Mouse (Mus musculus): Measurements from ENCODE around the gene Med12. TPM values are rescaled to one million over a fixed set of nuclear protein-coding genes. Genes with fewer than 3 reads are reported as not detected.
A peak's percentile ranks its signal among the peaks of the same experiment; 100 is the strongest.

Med12 gene
- total and polyA plus RNA-seq, 2 experiments from 2014 or later, result 12.8 to 47.2 TPM

DNA sequence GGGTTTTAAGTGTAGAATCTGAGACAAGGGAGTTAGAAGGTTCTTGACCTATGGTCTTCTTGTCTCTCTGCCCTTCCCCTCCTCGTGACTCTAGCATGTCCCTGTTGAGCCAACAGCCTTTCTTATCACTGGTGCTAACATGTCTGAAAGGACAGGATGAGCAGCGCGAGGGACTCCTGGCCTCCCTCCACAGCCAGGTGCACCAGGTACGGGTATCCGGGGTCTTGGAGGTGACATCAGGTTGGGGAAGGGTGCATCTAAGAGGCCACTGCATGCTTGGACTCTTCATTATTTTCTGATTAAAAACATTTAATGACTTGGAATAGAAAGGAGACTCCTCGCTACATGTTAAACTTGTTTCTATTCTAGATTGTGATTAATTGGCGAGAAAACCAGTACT lies 15.2 kb downstream of the Med12 start:
- no peak overlapping the region for H3K9ac ChIP-seq (replicated peaks; ENCODE audit: low read depth, low read length)
- H3K4me3 ChIP-seq (ENCODE audit: low read depth, low read length), result no peak overlapping the region
- no peak for ATAC-seq (ENCODE audit: insufficient read depth, low read depth)
- peaks cover 58% of the 10 kb centered on the region for H3K36me3 ChIP-seq (replicated peaks; ENCODE audit: control insufficient read depth, insufficient read depth, low read length)
- H3K27ac ChIP-seq (ENCODE audit: low read depth), result no peak overlapping the region
- no peak overlapping the region for H3K4me2 ChIP-seq (ENCODE audit: low read depth, low read length)
- no peaks in the 10 kb centered on the region for H3K27me3 ChIP-seq (ENCODE audit: control insufficient read depth, insufficient read depth, low read length)
- TF ChIP-seq CTCF (IDR thresholded peaks at IDR 0.05; ENCODE audit: low read depth) (no peak), EP300 (IDR thresholded peaks at IDR 0.05; ENCODE audit: low read depth) (no peak)
- no peaks in the 10 kb centered on the region for H3K9me3 ChIP-seq (replicated peaks; ENCODE audit: control insufficient read depth, low read length)
- WGBS, result 81% methylated on average over 7 of the region's 7 CpGs
- no peaks in the 10 kb centered on the region for H3K4me1 ChIP-seq (ENCODE audit: control insufficient read depth, insufficient read depth)
- DNase-seq (ENCODE audit: low spot score), result no peak

DNA sequence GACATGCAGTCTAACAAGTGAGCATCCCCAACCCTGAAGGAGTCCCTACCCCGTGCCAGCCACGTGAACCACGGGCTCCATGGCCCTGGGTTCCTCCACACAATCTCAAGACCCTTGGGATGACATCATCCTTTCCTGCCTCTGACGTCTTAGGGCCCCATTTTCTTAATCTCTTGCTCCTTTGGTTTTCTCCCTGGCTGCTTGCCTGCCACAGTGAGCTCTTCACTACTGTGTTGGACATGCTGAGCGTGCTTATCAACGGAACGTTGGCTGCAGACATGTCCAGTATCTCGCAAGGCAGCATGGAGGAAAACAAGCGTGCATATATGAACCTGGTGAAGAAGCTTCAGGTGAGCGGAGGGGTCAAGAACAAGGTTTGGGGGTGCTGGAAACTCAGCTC lies 16.3 kb downstream of the Med12 start:
- no peak for DNase-seq (ENCODE audit: low spot score)
- TF ChIP-seq EP300 (IDR thresholded peaks at IDR 0.05; ENCODE audit: low read depth), result no peak
- no peak for TF ChIP-seq CTCF (IDR thresholded peaks at IDR 0.05; ENCODE audit: low read depth)
- H3K4me3 ChIP-seq (ENCODE audit: low read depth, low read length), result no peak overlapping the region
- H3K9me3 ChIP-seq (replicated peaks; ENCODE audit: control insufficient read depth, low read length), result no peaks in the 10 kb centered on the region
- WGBS, result 74% methylated on average over 10 of the region's 10 CpGs
- no peak overlapping the region for H3K9ac ChIP-seq (replicated peaks; ENCODE audit: low read depth, low read length)
- peaks cover 61% of the 10 kb centered on the region for H3K36me3 ChIP-seq (replicated peaks; ENCODE audit: control insufficient read depth, insufficient read depth, low read length)
- no peaks in the 10 kb centered on the region for H3K27me3 ChIP-seq (ENCODE audit: control insufficient read depth, insufficient read depth, low read length)
- ATAC-seq (ENCODE audit: insufficient read depth, low read depth), result no peak
- H3K4me1 ChIP-seq (ENCODE audit: control insufficient read depth, insufficient read depth), result no peaks in the 10 kb centered on the region
- H3K4me2 ChIP-seq (ENCODE audit: low read depth, low read length), result no peak overlapping the region
- H3K27ac ChIP-seq (ENCODE audit: low read depth), result no peak overlapping the region

DNA sequence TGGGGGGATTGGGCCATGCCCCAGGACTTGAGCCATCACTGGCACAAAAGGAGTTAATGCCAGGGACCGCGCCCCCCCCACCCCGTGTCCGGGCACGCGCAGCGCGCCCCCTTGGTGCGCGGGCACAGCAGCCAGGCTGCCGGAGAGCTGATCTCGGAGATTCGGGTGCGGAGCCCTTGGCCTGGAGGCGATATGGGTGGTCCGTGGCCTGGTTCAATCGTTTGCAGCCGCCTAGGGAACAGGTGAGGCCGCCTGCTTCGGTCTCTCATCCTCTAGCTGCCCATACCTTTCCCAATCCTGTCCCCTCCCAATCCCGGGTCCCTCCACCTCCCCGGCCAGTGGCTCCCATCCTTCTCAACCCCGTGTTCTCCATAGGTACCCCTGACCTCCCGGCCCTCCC lies 25.2 kb downstream of the Med12 start, which contains the start of gene Nlgn3:
Gene Nlgn3 (plus strand): TSS at position 114 of the 400 bp plus-strand sequence.
- DNase-seq (ENCODE audit: low spot score), result no peak
- H3K4me3 ChIP-seq (ENCODE audit: low read depth, low read length), result peak within 1 kb of the TSS; percentile 22
- ATAC-seq (ENCODE audit: insufficient read depth, low read depth), result no peak

DNA sequence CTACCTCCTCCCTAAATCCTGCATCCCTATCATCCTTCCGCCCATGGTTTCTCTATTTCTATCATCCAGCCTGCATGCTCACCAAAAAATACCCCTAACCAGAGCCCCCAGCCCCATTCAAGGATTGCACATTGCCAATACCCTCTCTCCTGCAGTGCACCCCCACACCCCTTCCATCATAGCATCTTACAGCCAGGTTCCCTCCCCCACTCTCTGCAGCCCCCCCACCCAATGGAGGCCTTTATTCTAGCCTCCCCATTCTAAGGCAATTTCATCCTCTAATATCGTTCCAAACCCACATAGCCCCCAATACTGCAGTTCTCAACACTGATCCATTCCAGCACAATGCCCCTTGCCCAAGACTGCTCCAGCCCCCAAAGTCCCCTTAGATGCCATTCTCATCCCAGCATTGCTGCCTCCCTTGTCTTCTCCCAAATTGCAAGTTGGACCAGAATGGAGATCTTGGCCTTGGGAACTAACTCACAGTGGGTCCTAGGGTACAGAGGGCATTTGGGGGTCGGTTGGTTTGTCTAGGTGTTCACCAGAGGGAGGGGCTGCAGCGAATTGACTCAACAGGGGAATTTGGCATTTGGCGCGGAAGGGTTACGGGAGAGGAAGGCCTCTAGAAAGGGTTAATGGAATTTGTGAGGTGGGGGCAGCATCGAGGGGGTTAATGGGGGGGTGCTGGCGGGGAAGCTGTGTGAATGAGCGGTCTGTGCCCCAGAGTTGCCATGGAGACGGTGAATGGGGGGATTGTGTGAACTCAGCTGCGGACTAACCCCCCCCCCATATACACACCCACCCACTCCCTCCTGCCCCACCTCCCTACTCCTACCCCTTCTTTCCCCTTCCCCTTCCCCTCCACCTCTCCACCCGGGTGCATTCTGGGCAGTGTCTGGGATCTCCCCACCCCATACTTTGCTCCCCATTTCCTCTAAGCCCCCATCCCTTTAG lies 25.9 kb downstream of the Med12 start:
- 29% methylated on average over 12 of the region's 13 CpGs for WGBS
- ATAC-seq (ENCODE audit: insufficient read depth, low read depth), result no peak
- Histone ChIP-seq H3K4me2 (ENCODE audit: low read depth, low read length) (peak overlapping the region; percentile 53), H3K9ac (replicated peaks; ENCODE audit: low read depth, low read length) (no peak overlapping the region), H3K27ac (ENCODE audit: low read depth) (no peak overlapping the region), H3K36me3 (replicated peaks; ENCODE audit: control insufficient read depth, insufficient read depth, low read length) (no peaks in the 10 kb centered on the region), H3K9me3 (replicated peaks; ENCODE audit: control insufficient read depth, low read length) (no peaks in the 10 kb centered on the region), H3K4me1 (ENCODE audit: control insufficient read depth, insufficient read depth) (no peaks in the 10 kb centered on the region), H3K27me3 (ENCODE audit: control insufficient read depth, insufficient read depth, low read length) (no peaks in the 10 kb centered on the region), H3K4me3 (ENCODE audit: low read depth, low read length) (peak overlapping the region; percentile 22)
- TF ChIP-seq EP300 (IDR thresholded peaks at IDR 0.05; ENCODE audit: low read depth), result no peak
- TF ChIP-seq CTCF (IDR thresholded peaks at IDR 0.05; ENCODE audit: low read depth), result no peak
- no peak for DNase-seq (ENCODE audit: low spot score)

More for the DNA sequence above, 25.2 kb downstream of the Med12 start, which contains the start of gene Nlgn3:
- TF ChIP-seq EP300 (IDR thresholded peaks at IDR 0.05; ENCODE audit: low read depth) (no peak), CTCF (IDR thresholded peaks at IDR 0.05; ENCODE audit: low read depth) (no peak)
- 18% methylated on average over 9 of the region's 24 CpGs for WGBS
- H3K36me3 ChIP-seq (replicated peaks; ENCODE audit: control insufficient read depth, insufficient read depth, low read length), result 0 out of 2 replicates have a peak, but pooled peaks cover 3% of the 10 kb centered on the region
- H3K27ac ChIP-seq (ENCODE audit: low read depth), result no peak within 1 kb of the TSS
- H3K4me1 ChIP-seq (ENCODE audit: control insufficient read depth, insufficient read depth), result no peaks in the 10 kb centered on the region
- H3K27me3 ChIP-seq (ENCODE audit: control insufficient read depth, insufficient read depth, low read length), result no peaks in the 10 kb centered on the region
- H3K4me2 ChIP-seq (ENCODE audit: low read depth, low read length), result peak within 1 kb of the TSS; percentile 53
- no peaks in the 10 kb centered on the region for H3K9me3 ChIP-seq (replicated peaks; ENCODE audit: control insufficient read depth, low read length)
- no peak within 1 kb of the TSS for H3K9ac ChIP-seq (replicated peaks; ENCODE audit: low read depth, low read length)

DNA sequence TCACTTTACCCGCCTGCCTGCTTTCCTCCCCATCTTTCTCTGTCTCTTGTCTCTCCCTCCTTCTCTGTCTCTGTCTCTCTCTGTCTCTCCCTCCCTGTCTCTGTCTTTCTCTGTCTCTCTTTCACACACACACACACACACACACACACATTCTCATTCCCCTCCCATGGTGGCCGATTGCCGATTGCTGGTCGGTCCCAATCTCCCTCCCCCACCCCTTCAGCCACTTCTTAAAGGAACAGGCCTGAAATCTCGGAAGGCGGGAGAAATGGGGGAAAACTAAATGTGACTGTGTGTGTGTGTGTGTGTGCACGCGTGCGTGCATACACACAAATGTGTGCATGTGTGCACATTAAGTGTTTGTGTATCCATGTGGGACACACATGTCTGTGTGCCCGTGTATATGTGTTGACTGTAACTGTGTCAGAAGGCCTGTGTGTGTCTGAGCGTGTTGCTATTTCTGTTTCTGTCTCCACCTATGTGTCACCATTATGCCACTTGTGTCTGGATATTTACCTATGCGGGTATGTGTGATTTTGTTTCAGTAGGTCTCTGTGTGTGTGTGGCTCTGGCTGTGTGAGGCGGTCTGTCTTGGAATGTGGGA lies 26.7 kb downstream of the Med12 start:
- no peaks in the 10 kb centered on the region for H3K36me3 ChIP-seq (replicated peaks; ENCODE audit: control insufficient read depth, insufficient read depth, low read length)
- H3K27me3 ChIP-seq (ENCODE audit: control insufficient read depth, insufficient read depth, low read length), result no peaks in the 10 kb centered on the region
- H3K9ac ChIP-seq (replicated peaks; ENCODE audit: low read depth, low read length), result no peak overlapping the region
- H3K4me1 ChIP-seq (ENCODE audit: control insufficient read depth, insufficient read depth), result no peaks in the 10 kb centered on the region
- no peaks in the 10 kb centered on the region for H3K9me3 ChIP-seq (replicated peaks; ENCODE audit: control insufficient read depth, low read length)
- peak overlapping the region; percentile 10 for H3K4me3 ChIP-seq (ENCODE audit: low read depth, low read length)
- TF ChIP-seq CTCF (IDR thresholded peaks at IDR 0.05; ENCODE audit: low read depth) (no peak), EP300 (IDR thresholded peaks at IDR 0.05; ENCODE audit: low read depth) (no peak)
- 33% methylated on average over 13 of the region's 13 CpGs for WGBS
- ATAC-seq (ENCODE audit: insufficient read depth, low read depth) (peak; percentile 20; the same call in 1 of the 2 replicates), DNase-seq (ENCODE audit: low spot score) (no peak)
- no peak overlapping the region for H3K27ac ChIP-seq (ENCODE audit: low read depth)
- H3K4me2 ChIP-seq (ENCODE audit: low read depth, low read length), result peak overlapping the region; percentile 53

Measured in heart, postnatal 0 days (tissue).